Mouse (Mus musculus) c-Kit-positive CD71-positive TER-119-positive erythroid progenitor cells, embryonic 14.5 days (primary cell): ENCODE measurements at regions not wholly inside any gene's neighbourhood (a gene's known extent, or its start where the extent isn't known, plus 50 kb on each side); places are given as distances from the start of the nearest gene placed in this dataset.

Experiments
- DNase-seq: peaks from one replicate; pipeline ENCODE4 v3.0.0-alpha.2; 2013; ENCODE audit warnings: low spot score

DNA sequence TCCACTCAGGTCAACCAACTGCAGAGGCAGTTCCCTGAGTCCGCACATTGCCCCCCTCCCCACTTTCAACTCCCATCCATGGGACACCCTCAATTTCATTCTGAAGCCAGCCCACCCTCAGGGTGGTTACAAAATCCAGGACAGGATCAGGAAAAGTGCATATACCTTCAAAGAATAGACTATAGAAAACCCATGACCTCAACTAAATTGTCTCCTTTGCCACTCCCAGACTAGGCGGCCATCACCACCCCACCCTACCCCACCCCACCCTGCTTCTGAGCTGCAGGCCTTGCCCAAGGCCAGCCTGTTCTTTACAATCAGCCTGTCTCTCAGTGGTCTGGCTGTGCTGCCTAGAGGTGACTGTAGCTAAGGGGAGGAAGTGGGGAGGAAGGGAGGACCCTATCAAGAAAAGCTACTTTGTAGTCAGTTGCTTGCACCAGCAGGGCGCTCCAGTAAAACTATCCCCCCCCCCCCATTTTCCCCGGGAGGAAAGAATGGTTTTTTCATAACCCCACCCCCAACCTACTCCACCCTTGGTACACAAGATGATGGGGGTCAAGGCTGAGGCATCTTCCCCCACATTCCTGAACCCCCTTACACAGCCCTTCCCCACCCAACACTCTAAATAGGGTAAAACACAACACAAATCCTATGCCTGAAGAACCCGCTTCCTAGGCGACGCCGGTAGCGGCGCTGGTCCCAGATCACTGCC is 490.9 kb downstream of the Prss52 start:
- no peak for DNase-seq

DNA sequence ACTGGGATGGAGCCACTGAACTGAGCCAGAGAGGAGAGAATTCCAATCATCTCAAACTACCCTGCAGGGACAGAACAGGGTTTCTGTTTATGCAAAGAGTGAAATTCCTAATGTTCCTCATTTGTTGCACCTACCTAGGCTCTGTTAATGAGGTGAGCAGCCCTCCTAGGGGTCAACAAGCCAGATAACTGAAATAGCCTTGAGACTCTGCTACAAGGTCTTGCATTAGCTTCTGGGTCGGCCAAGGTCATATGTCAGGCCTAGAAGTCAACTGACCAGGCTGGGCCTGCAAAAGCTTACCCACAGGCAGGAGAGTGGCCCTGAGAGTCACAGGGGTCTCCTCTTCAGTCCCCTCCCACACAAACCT is 491.4 kb downstream of the Prss52 start:
- no peak for DNase-seq

DNA sequence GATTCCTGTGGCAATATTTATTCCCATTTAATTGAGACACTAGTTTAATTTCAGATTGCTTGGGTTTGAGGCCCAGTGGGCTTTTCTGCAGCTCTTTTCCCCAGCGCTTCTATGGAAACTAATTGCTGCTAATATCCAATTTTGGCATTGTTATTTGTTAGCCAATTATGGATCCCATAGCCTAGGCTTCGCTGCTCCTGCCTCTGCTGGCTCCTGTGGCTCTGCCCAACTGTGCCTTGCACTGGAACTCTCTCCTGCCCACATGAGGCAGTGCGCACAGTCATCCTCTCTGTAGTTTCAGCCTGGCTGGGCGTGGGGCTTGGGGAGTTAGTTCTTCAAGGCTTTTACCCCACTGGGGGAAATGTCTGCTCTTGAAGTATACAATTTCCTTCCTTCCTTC is 491.8 kb downstream of the Prss52 start:
- DNase-seq: no peak

DNA sequence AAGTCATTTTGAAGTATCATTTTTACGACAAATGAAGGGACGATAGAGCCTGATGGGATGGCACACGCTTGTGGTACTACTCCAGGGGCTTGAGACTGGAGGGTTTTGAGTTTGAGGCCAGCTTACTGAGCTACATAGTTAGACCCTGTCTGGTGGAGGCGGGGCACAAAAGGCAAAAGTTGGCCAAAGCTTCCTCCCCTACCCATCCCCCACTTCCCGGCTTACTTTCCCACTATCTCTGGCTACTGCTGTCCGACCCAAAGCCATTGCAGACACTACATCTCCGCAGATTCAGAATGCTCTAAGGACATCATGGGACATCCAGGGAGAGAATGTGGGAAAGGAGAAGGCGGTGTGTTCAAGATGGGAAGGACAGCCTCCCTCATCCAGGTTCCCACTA is 493.1 kb downstream of the Prss52 start:
- DNase-seq: no peak
